Mouse (Mus musculus): ENCODE data around the gene Asic4.

DNA sequence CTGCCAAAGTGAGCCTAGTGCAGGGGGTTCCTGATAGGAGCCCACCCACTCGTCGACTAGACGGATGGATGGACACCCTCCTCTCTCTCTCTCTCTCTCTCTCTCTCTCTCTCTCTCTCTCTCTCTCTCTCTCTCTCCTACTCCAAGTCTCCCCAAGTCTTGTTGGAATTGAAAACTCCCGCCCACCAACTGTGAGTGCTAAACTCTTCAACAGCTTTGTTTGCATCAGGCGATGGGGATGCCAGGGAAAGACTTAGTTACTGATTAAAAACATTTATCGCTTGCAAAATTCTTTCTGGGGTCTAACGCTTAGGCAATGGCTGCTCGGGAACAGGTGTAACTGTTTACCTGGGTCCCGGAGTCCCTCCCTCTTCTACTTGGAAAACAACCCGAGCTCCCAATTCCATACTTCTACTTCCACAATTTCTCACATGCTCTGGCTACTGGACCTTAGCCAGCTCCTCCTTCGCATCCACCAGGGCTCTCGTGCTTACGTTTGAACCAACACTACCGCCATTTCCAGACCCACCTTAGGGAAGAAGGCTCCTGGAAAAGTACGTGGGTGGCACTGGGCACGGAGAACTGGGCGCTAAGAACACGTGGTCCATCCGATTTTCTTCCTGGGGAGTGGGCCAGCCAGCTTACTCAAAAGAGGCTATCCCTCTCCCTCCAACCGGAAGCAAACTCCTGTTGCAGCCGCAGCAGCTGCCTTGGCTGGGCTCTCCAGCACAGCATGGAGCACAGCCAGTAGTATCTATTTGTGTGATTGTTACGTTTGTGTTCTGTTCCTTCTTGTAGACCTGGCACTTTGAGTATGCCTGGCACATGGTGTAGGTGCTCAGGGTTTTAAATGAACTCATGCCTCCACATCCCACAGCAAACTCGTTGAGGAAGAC lies 8.8 kb downstream of the Asic4 start:
- TF ChIP-seq KAT2A (conservative IDR thresholded peaks at IDR 0.05; ENCODE audit: low read depth, low read length) (no peak), JUND (IDR thresholded peaks at IDR 0.05; ENCODE audit: low read depth, low read length) (no peak), POLR2A (IDR thresholded peaks at IDR 0.05; ENCODE audit: control insufficient read depth in 1 of 2, insufficient read depth in 1 of 2, low read depth in 1 of 2, low read length in 2 of 2, poor library complexity in 1 of 2) (no peak), SIN3A (IDR thresholded peaks at IDR 0.05; ENCODE audit: low read length) (no peak), GABPA (IDR thresholded peaks at IDR 0.05; ENCODE audit: low read depth, low read length) (no peak)

Measured in MEL (cell line).